Mouse (Mus musculus): ENCODE measurements around the gene Olfr776.
"Not testable (repeated sequence)": the region's sequence is repeated elsewhere in the genome, so short reads cannot be mapped to it uniquely, and the experiment has no call there.

Olfr776 gene

DNA sequence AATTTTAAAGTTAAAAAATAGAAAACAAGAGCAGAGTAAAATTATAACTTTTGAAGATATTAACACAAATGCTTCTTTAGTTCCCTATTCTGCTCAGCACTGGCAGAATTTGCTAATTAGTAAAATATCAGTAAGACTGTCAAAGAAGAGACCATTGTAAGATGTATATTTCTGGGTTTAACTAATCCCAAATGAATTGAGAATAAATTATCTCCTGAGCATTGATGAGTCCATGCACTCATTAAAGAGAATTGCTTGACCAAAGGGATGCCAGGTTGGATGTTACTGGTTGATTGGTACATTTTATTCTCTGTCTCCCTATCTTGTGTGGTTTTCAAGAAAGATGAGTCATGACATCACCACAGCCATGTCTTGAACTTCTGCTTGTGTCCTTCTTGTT is at the start of gene Olfr776:
Gene Olfr776, plus strand, starts transcription at position 301 of the 400 bp plus-strand sequence.
- DNase-seq (ENCODE audit: low read depth, low spot score): no peak

DNA sequence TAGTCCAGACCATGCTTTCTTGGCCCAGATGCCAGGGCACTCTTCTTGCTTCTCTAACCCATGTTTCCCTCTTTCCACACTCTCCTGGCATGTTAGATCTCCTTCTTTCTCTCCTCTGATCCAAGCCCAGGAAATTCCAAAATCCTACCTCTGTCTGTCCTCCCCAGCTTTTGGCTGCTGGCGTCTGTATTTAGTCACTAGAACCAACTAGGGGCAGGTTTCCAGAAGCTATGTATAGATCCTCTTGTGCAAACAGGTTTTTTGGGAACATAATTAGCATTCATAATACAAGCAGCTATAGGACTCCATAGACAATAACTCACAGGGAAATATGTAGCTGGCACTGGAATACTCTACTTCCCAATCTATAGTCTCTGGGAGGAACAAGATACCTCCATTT is 28.2 kb upstream of the Olfr776 start:
- no peak for DNase-seq (ENCODE audit: low read depth, low spot score)

DNA sequence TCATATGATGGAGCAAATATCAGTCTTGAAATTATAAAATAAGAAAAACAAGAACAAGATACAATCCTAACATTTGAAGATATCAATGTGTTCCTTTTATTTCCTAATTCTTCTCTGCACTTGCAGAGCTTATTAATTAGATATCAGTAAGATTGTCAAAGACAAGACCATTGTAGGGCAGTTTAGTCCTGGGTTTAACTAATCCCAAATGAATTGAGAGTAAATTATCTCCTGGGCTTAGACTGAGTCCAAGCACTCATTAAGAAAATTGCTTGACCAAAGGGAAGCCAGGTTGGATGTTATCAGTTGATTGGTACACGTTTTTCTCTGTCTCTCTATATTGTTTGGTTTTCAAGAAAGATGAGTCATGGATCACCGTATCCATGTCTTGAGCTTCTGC is 23.0 kb upstream of the Olfr776 start, which contains the start of gene Olfr774:
Gene Olfr774, plus strand, starts transcription at position 301 of the 400 bp plus-strand sequence.
- DNase-seq (ENCODE audit: low read depth, low spot score): no peak

DNA sequence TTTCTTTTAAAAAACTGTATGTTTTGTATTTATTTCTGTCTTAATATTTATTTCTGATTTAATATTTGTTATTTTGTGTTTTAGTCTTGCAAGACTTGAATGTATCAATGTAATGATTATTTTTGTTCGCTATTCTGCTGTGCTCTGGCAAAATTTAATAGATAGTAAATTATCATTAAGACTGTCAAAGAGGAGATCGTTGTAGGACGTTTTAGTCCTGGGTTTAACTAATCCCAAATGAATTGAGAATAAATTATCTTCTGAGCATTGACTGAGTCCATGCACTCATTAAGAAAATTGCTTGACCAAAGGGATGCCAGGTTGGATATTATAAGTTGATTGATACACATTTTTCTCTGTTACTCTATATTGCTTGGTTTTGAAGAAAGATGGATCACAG is 10.8 kb upstream of the Olfr776 start, which contains the start of gene Olfr775:
Gene Olfr775, plus strand, starts transcription at position 301 of the 400 bp plus-strand sequence.
- DNase-seq (ENCODE audit: low read depth, low spot score): no peak

DNA sequence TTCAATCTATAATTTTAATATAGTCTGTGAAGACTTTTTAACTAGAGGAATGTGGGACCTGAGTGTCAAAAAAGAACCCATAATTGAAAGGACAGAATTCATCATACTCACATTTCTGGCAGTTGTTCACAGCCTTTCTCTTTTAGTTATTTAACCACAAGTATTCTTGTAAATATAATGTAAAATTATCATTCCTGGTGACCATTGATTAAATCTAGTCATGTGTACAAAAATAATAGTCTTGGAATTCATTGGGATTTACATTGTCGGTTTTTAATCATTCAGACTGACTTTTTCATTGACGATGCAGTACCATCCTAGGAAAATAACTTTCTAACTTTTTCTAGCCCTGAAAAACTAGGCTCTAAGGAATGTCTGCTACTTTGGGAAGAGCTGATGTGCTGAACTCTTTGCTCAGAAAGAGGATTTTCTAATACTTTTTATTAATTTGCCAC is 12.2 kb downstream of the Olfr776 start, which contains the start of gene Olfr777:
Gene Olfr777, minus strand, starts transcription at position 405 of the 455 bp plus-strand sequence.
- no peak for DNase-seq (ENCODE audit: low read depth, low spot score)

DNA sequence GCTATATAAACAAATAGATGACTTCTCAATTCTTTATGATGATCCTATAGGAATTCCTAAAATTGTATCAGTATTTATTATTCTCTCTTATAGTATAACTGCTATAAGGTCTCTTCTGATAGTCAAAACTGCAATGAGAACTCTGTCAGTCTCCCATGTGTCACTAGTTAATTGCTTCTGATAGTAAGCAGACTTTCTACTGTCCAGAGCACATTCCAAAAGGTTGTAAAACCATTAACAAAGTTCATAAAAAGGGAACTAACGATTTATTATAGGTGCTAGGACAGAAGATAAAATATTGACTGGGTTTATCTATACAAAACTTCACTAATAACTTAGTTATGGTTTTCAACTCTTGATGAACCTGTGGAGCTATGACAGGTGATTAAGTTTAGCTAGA is 54.0 kb downstream of the Olfr776 start:
- not testable (repeated sequence) for DNase-seq (ENCODE audit: low read depth, low spot score)

DNA sequence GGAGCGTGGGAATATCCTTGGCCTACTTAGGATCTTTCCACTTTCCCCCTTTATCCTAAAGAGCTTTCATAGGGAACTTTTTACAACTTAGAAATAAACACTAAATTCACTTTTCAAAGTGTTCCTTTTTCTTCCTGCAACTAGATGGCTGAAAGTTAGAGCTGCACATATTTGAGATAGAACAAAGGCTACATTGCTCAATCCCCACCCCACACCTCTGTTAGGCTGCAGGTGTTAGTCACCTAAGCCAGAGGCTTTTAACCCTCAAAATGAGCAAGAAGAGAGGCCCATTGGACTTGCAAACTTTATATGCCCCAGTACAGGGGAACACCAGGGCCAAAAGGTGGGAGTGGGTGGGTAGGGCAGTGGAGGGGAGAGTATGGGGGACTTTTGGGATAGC is 54.6 kb downstream of the Olfr776 start:
- DNase-seq (ENCODE audit: low read depth, low spot score): not testable (repeated sequence)
